Mouse (Mus musculus): ENCODE measurements around the gene Fam185a. TPM values are rescaled to one million over a fixed set of nuclear protein-coding genes. Genes with fewer than 3 reads are reported as not detected.

Gene Fam185a
- polyA plus RNA-seq, 1 experiment from 2014 or later = 5.5 TPM

- Histone ChIP-seq H3K36me3 (no peaks in the 10 kb centered on the region), H3K4me2 (replicated peaks) (no peak overlapping the region), H3K27me3 (replicated peaks) (no peaks in the 10 kb centered on the region), H3K9me3 (no peaks in the 10 kb centered on the region), H3K4me1 (no peaks in the 10 kb centered on the region), H3K27ac (no peak overlapping the region), H3K9ac (no peak overlapping the region), H3K4me3 (no peak overlapping the region)
- ATAC-seq (ENCODE audit: low FRiP score, low read depth) = no peak
- 93% methylated on average over 2 of the region's 2 CpGs for whole genome bisulfite sequencing
Observed at GRCm38 (mm10) chr5:21500941-21501340, 76.2 kb downstream of the Fam185a start.

- H3K4me1 ChIP-seq = no peaks in the 10 kb centered on the region
- H3K9me3 ChIP-seq = no peaks in the 10 kb centered on the region
- no peak overlapping the region for H3K9ac ChIP-seq
- no peaks in the 10 kb centered on the region for H3K36me3 ChIP-seq
- 80% methylated on average over 13 of the region's 13 CpGs for WGBS
- no peak for ATAC-seq (ENCODE audit: low FRiP score, low read depth)
- H3K27me3 ChIP-seq (replicated peaks) = no peaks in the 10 kb centered on the region
- H3K4me3 ChIP-seq = no peak overlapping the region
- no peak overlapping the region for H3K27ac ChIP-seq
- no peak overlapping the region for H3K4me2 ChIP-seq (replicated peaks)
Observed at GRCm38 (mm10) chr5:21502936-21503610, 78.3 kb downstream of the Fam185a start.

GRCm38 (mm10) chr5:21505159-21505558 is 80.4 kb downstream of the Fam185a start:
- WGBS = 88% methylated on average over 8 of the region's 8 CpGs
- Histone ChIP-seq H3K4me1 (no peaks in the 10 kb centered on the region), H3K4me3 (no peak overlapping the region), H3K27ac (no peak overlapping the region), H3K4me2 (replicated peaks) (no peak overlapping the region), H3K36me3 (no peaks in the 10 kb centered on the region), H3K27me3 (replicated peaks) (no peaks in the 10 kb centered on the region), H3K9ac (no peak overlapping the region), H3K9me3 (no peaks in the 10 kb centered on the region)
- ATAC-seq (ENCODE audit: low FRiP score, low read depth) = no peak

GRCm38 (mm10) chr5:21506887-21507286 is 82.1 kb downstream of the Fam185a start:
- Histone ChIP-seq H3K27me3 (replicated peaks) (no peaks in the 10 kb centered on the region), H3K27ac (no peak overlapping the region), H3K36me3 (no peaks in the 10 kb centered on the region), H3K9me3 (no peaks in the 10 kb centered on the region), H3K4me3 (no peak overlapping the region), H3K4me1 (no peaks in the 10 kb centered on the region), H3K9ac (no peak overlapping the region), H3K4me2 (replicated peaks) (no peak overlapping the region)
- no peak for ATAC-seq (ENCODE audit: low FRiP score, low read depth)
- 69% methylated on average over 1 of the region's 1 CpGs for WGBS

- Histone ChIP-seq H3K4me2 (replicated peaks) (no peak overlapping the region), H3K9me3 (no peaks in the 10 kb centered on the region), H3K9ac (no peak overlapping the region), H3K36me3 (no peaks in the 10 kb centered on the region), H3K27me3 (replicated peaks) (no peaks in the 10 kb centered on the region), H3K4me3 (no peak overlapping the region), H3K4me1 (0 out of 2 replicates have a peak, but pooled peaks cover 3% of the 10 kb centered on the region), H3K27ac (no peak overlapping the region)
- ATAC-seq (ENCODE audit: low FRiP score, low read depth) = no peak
- WGBS = 86% methylated on average over 4 of the region's 4 CpGs
Observed at GRCm38 (mm10) chr5:21509801-21510200, 85.0 kb downstream of the Fam185a start.

GRCm38 (mm10) chr5:21513363-21513762 is 88.6 kb downstream of the Fam185a start:
- Histone ChIP-seq H3K4me1 (0 out of 2 replicates have a peak, but pooled peaks cover 3% of the 10 kb centered on the region), H3K9ac (no peak overlapping the region), H3K9me3 (no peaks in the 10 kb centered on the region), H3K36me3 (no peaks in the 10 kb centered on the region), H3K27ac (no peak overlapping the region), H3K4me2 (replicated peaks) (no peak overlapping the region), H3K27me3 (replicated peaks) (no peaks in the 10 kb centered on the region), H3K4me3 (no peak overlapping the region)
- 72% methylated on average over 10 of the region's 10 CpGs for WGBS
- no peak for ATAC-seq (ENCODE audit: low FRiP score, low read depth)

GRCm38 (mm10) chr5:21517562-21517961 is 92.8 kb downstream of the Fam185a start:
- Histone ChIP-seq H3K36me3 (no peaks in the 10 kb centered on the region), H3K4me2 (replicated peaks) (no peak overlapping the region), H3K27me3 (replicated peaks) (no peaks in the 10 kb centered on the region), H3K27ac (no peak overlapping the region), H3K9ac (no peak overlapping the region), H3K9me3 (no peaks in the 10 kb centered on the region), H3K4me1 (0 out of 2 replicates have a peak, but pooled peaks cover 3% of the 10 kb centered on the region), H3K4me3 (no peak overlapping the region)
- no peak for ATAC-seq (ENCODE audit: low FRiP score, low read depth)
- WGBS = 95% methylated on average over 2 of the region's 2 CpGs

GRCm38 (mm10) chr5:21518207-21518606 is 93.4 kb downstream of the Fam185a start:
- no peak overlapping the region for H3K4me3 ChIP-seq
- no peak overlapping the region for H3K27ac ChIP-seq
- H3K36me3 ChIP-seq = no peaks in the 10 kb centered on the region
- no peak overlapping the region for H3K9ac ChIP-seq
- no peaks in the 10 kb centered on the region for H3K27me3 ChIP-seq (replicated peaks)
- no peak overlapping the region for H3K4me2 ChIP-seq (replicated peaks)
- H3K4me1 ChIP-seq = no peaks in the 10 kb centered on the region
- 72% methylated on average over 4 of the region's 4 CpGs for WGBS
- no peak for ATAC-seq (ENCODE audit: low FRiP score, low read depth)
- no peaks in the 10 kb centered on the region for H3K9me3 ChIP-seq

GRCm38 (mm10) chr5:21519166-21519565 is 94.4 kb downstream of the Fam185a start:
- Histone ChIP-seq H3K27me3 (replicated peaks) (no peaks in the 10 kb centered on the region), H3K4me2 (replicated peaks) (no peak overlapping the region), H3K27ac (no peak overlapping the region), H3K4me3 (no peak overlapping the region), H3K9ac (no peak overlapping the region), H3K4me1 (no peaks in the 10 kb centered on the region), H3K9me3 (no peaks in the 10 kb centered on the region), H3K36me3 (no peaks in the 10 kb centered on the region)
- ATAC-seq (ENCODE audit: low FRiP score, low read depth) = no peak
- WGBS = 94% methylated on average over 3 of the region's 3 CpGs

- H3K27ac ChIP-seq = no peak overlapping the region
Observed at GRCm38 (mm10) chr5:21526835-21527485, 102.2 kb downstream of the Fam185a start.

GRCm38 (mm10) chr5:21527488-21527911 is 102.7 kb downstream of the Fam185a start:
- WGBS = 54% methylated on average over 4 of the region's 4 CpGs
- H3K9me3 ChIP-seq = no peaks in the 10 kb centered on the region
- H3K4me1 ChIP-seq = peaks cover 6% of the 10 kb centered on the region
- 0 out of 2 replicates have a peak, but pooled peaks have one; percentile 18 for ATAC-seq (ENCODE audit: low FRiP score, low read depth)
- no peak overlapping the region for H3K27ac ChIP-seq
- no peaks in the 10 kb centered on the region for H3K27me3 ChIP-seq (replicated peaks)
- no peak overlapping the region for H3K9ac ChIP-seq
- H3K36me3 ChIP-seq = no peaks in the 10 kb centered on the region
- H3K4me3 ChIP-seq = no peak overlapping the region
- H3K4me2 ChIP-seq (replicated peaks) = no peak overlapping the region

More at GRCm38 (mm10) chr5:21526835-21527485, 102.2 kb downstream of the Fam185a start:
- Histone ChIP-seq H3K4me1 (peaks cover 6% of the 10 kb centered on the region), H3K27me3 (replicated peaks) (no peaks in the 10 kb centered on the region), H3K4me2 (replicated peaks) (no peak overlapping the region), H3K36me3 (no peaks in the 10 kb centered on the region), H3K9me3 (no peaks in the 10 kb centered on the region), H3K9ac (no peak overlapping the region), H3K4me3 (no peak overlapping the region)
- 24% methylated on average over 11 of the region's 11 CpGs for WGBS
- peak; percentile 89 for ATAC-seq (ENCODE audit: low FRiP score, low read depth)

- WGBS = 61% methylated on average over 15 of the region's 15 CpGs
- Histone ChIP-seq H3K36me3 (no peaks in the 10 kb centered on the region), H3K4me3 (no peak overlapping the region), H3K27ac (no peak overlapping the region), H3K27me3 (replicated peaks) (no peaks in the 10 kb centered on the region), H3K4me1 (peaks cover 6% of the 10 kb centered on the region), H3K4me2 (replicated peaks) (no peak overlapping the region), H3K9ac (no peak overlapping the region), H3K9me3 (no peaks in the 10 kb centered on the region)
- peak; percentile 42 for ATAC-seq (ENCODE audit: low FRiP score, low read depth)
Observed at GRCm38 (mm10) chr5:21528068-21528842, 103.5 kb downstream of the Fam185a start.
